Mouse (Mus musculus) kidney, postnatal 0 days (tissue): ENCODE measurements around the gene Kmt2d. TPM values are rescaled to one million over a fixed set of nuclear protein-coding genes. Genes with fewer than 3 reads are reported as not detected.

Source experiments
- ATAC-seq: fragments of 200-750 bp; cut with Nextera tagmentation; replicated peaks from 2 replicates; pipeline ENCODE4 v1.8.0; 2017; ENCODE audit warnings: low read depth, moderate number of reproducible peaks, moderate TSS enrichment, moderate library complexity; ENCODE audit not compliant: low FRiP score
- DNase-seq: peaks from one replicate; pipeline ENCODE4 v3.0.0-alpha.2; 2016; ENCODE audit warnings: low spot score
- H3K27ac ChIP-seq: fragments of 300-500 bp; sonication (generic); 2 replicates; pipeline ENCODE4 v1.5.1; 2014; ENCODE audit warnings: mild to moderate bottlenecking
- H3K27me3 ChIP-seq: fragments of 300-500 bp; sonication (generic); 2 replicates; pipeline ENCODE4 v1.6.1; 2014; ENCODE audit warnings: low read length, mixed read lengths; ENCODE audit not compliant: insufficient read depth
- H3K36me3 ChIP-seq: fragments of 300-500 bp; sonication (generic); 2 replicates; pipeline ENCODE4 v1.6.1; 2014; ENCODE audit warnings: low read length, mixed read lengths; ENCODE audit not compliant: insufficient read depth
- H3K4me1 ChIP-seq: fragments of 300-500 bp; sonication (generic); replicated peaks from 2 replicates; pipeline ENCODE4 v1.6.1; 2014; ENCODE audit warnings: antibody characterized with exemption, low read length, mixed read lengths; ENCODE audit not compliant: insufficient read depth
- H3K4me2 ChIP-seq: fragments of 300-500 bp; sonication (generic); 2 replicates; pipeline ENCODE4 v1.6.1; 2014; ENCODE audit warnings: mild to moderate bottlenecking, low read length, moderate library complexity, mixed read lengths
- H3K4me3 ChIP-seq: fragments of 300-500 bp; sonication (generic); replicated peaks from 2 replicates; pipeline ENCODE4 v1.5.1; 2014; ENCODE audit warnings: low read depth, low read length
- H3K9ac ChIP-seq: fragments of 300-500 bp; sonication (generic); 2 replicates; pipeline ENCODE4 v1.6.1; 2014; ENCODE audit warnings: low read depth, low read length
- H3K9me3 ChIP-seq: fragments of 300-500 bp; sonication (generic); replicated peaks from 2 replicates; pipeline ENCODE4 v1.6.1; 2016; ENCODE audit warnings: low read length, inconsistent platforms, mixed read lengths
- CTCF ChIP-seq: IDR thresholded peaks from 2 replicates; pipeline ENCODE4 v1.5.1; 2016; ENCODE audit warnings: antibody characterized with exemption, low read depth, mild to moderate bottlenecking, moderate library complexity
- WGBS: fragments of 180-500 bp; shearing (Covaris S2); extraction: QIAGEN DNeasy Blood & Tissue Kit; methylation state at CpG from one replicate; pipeline ENCODE4 v1.1.7; 2014; 5-methylcytosine and 5-hydroxymethylcytosine counted together
- polyA plus RNA-seq: library from polyadenylated mRNA; unstranded; fragments of >200 nt; fragmentation: Nextera tagmentation; extraction: Ambion mirVana; gene quantifications from 2 replicates; pipeline ENCODE4 v1.2.1, GENCODE M21; 2015

Kmt2d gene
- polyA plus RNA-seq, 1 experiment from 2014 or later = 6.4 TPM

- no peak for TF ChIP-seq CTCF
- no peak for DNase-seq
- WGBS = 98% methylated on average over 2 of the region's 2 CpGs
Observed at GRCm38 (mm10) chr15:98845149-98845548, 25.9 kb downstream of the Kmt2d start.

GRCm38 (mm10) chr15:98843595-98844223 is 27.3 kb downstream of the Kmt2d start:
- ATAC-seq = no peak
- H3K36me3 ChIP-seq = peaks cover 90% of the 10 kb centered on the region
- H3K4me1 ChIP-seq = no peaks in the 10 kb centered on the region
- H3K4me3 ChIP-seq = no peak overlapping the region
- 95% methylated on average over 11 of the region's 11 CpGs for WGBS
- no peak for TF ChIP-seq CTCF
- no peak for DNase-seq
- no peak overlapping the region for H3K27ac ChIP-seq
- no peaks in the 10 kb centered on the region for H3K9me3 ChIP-seq
- H3K27me3 ChIP-seq = no peaks in the 10 kb centered on the region
- no peak overlapping the region for H3K9ac ChIP-seq
- H3K4me2 ChIP-seq = no peak overlapping the region

More at GRCm38 (mm10) chr15:98845149-98845548, 25.9 kb downstream of the Kmt2d start:
- ATAC-seq = no peak
- Histone ChIP-seq H3K4me3 (no peak overlapping the region), H3K9ac (no peak overlapping the region), H3K27ac (no peak overlapping the region), H3K4me1 (no peaks in the 10 kb centered on the region), H3K36me3 (peaks cover 90% of the 10 kb centered on the region), H3K27me3 (no peaks in the 10 kb centered on the region), H3K4me2 (no peak overlapping the region), H3K9me3 (no peaks in the 10 kb centered on the region)

- Histone ChIP-seq H3K36me3 (peaks cover 96% of the 10 kb centered on the region), H3K4me2 (no peak overlapping the region), H3K4me3 (no peak overlapping the region), H3K27me3 (no peaks in the 10 kb centered on the region), H3K4me1 (no peaks in the 10 kb centered on the region), H3K9me3 (no peaks in the 10 kb centered on the region), H3K9ac (no peak overlapping the region), H3K27ac (no peak overlapping the region)
- ATAC-seq = no peak
- no peak for TF ChIP-seq CTCF
- no peak for DNase-seq
- WGBS = 93% methylated on average over 30 of the region's 30 CpGs
Observed at GRCm38 (mm10) chr15:98839671-98840585, 31.1 kb downstream of the Kmt2d start.

- H3K9ac ChIP-seq = no peak overlapping the region
- TF ChIP-seq CTCF = no peak
- H3K27me3 ChIP-seq = no peaks in the 10 kb centered on the region
- H3K4me1 ChIP-seq = no peaks in the 10 kb centered on the region
- no peak overlapping the region for H3K27ac ChIP-seq
- no peaks in the 10 kb centered on the region for H3K9me3 ChIP-seq
- H3K4me3 ChIP-seq = no peak overlapping the region
- DNase-seq (no peak), ATAC-seq (no peak)
- no peak overlapping the region for H3K4me2 ChIP-seq
- 90% methylated on average over 14 of the region's 14 CpGs for WGBS
- peaks cover 96% of the 10 kb centered on the region for H3K36me3 ChIP-seq
Observed at GRCm38 (mm10) chr15:98839161-98839560, 31.8 kb downstream of the Kmt2d start.

- no peaks in the 10 kb centered on the region for H3K27me3 ChIP-seq
- no peaks in the 10 kb centered on the region for H3K4me1 ChIP-seq
- H3K9me3 ChIP-seq = no peaks in the 10 kb centered on the region
- DNase-seq = no peak
- H3K9ac ChIP-seq = no peak overlapping the region
- H3K4me2 ChIP-seq = no peak overlapping the region
- ATAC-seq = no peak
- TF ChIP-seq CTCF = no peak
- peaks cover 93% of the 10 kb centered on the region for H3K36me3 ChIP-seq
- no peak overlapping the region for H3K27ac ChIP-seq
- 73% methylated on average over 4 of the region's 4 CpGs for WGBS
- no peak overlapping the region for H3K4me3 ChIP-seq
Observed at GRCm38 (mm10) chr15:98837743-98838103, 33.3 kb downstream of the Kmt2d start.

- Histone ChIP-seq H3K9me3 (no peaks in the 10 kb centered on the region), H3K36me3 (peaks cover 88% of the 10 kb centered on the region), H3K4me3 (no peak overlapping the region), H3K4me1 (no peaks in the 10 kb centered on the region), H3K27ac (no peak overlapping the region), H3K9ac (no peak overlapping the region), H3K27me3 (no peaks in the 10 kb centered on the region), H3K4me2 (no peak overlapping the region)
- ATAC-seq (no peak), DNase-seq (no peak)
- TF ChIP-seq CTCF = no peak
- WGBS = 90% methylated on average over 21 of the region's 21 CpGs
Observed at GRCm38 (mm10) chr15:98837006-98837742, 33.8 kb downstream of the Kmt2d start.
